Mouse (Mus musculus) stomach, postnatal 0 days (tissue): ENCODE results near the gene Plxnd1. TPM values are rescaled to one million over a fixed set of nuclear protein-coding genes. Genes with fewer than 3 reads are reported as not detected.

Experiments used
- ATAC-seq: fragments of 200-750 bp; cut with Nextera tagmentation; 2 replicates; pipeline ENCODE4 v1.8.0; 2017; ENCODE audit not compliant: low FRiP score, low TSS enrichment
- DNase-seq: peaks from one replicate; pipeline ENCODE4 v3.0.0-alpha.2; 2016; ENCODE audit warnings: low spot score
- H3K27ac ChIP-seq: fragments of 300-500 bp; sonication (generic); replicated peaks from 2 replicates; pipeline ENCODE4 v1.5.1; 2014; ENCODE audit warnings: mild to moderate bottlenecking, control low read depth
- H3K27me3 ChIP-seq: fragments of 300-500 bp; sonication (generic); 2 replicates; pipeline ENCODE4 v1.6.1; 2014; ENCODE audit warnings: low read length; ENCODE audit not compliant: control insufficient read depth, insufficient read depth
- H3K36me3 ChIP-seq: fragments of 300-500 bp; sonication (generic); 2 replicates; pipeline ENCODE4 v1.6.1; 2014; ENCODE audit warnings: low read length, mixed read lengths; ENCODE audit not compliant: control insufficient read depth, insufficient read depth
- H3K4me1 ChIP-seq: fragments of 300-500 bp; sonication (generic); replicated peaks from 2 replicates; pipeline ENCODE4 v1.6.1; 2014; ENCODE audit warnings: antibody characterized with exemption; ENCODE audit not compliant: control insufficient read depth, insufficient read depth
- H3K4me2 ChIP-seq: fragments of 300-500 bp; sonication (generic); replicated peaks from 2 replicates; pipeline ENCODE4 v1.6.1; 2014; ENCODE audit warnings: low read depth, mild to moderate bottlenecking, control low read depth, moderate library complexity
- H3K4me3 ChIP-seq: fragments of 300-500 bp; sonication (generic); 2 replicates; pipeline ENCODE4 v1.5.1; 2014; ENCODE audit warnings: low read depth, low read length, control low read depth
- H3K9ac ChIP-seq: fragments of 300-500 bp; sonication (generic); 2 replicates; pipeline ENCODE4 v1.6.1; 2014; ENCODE audit warnings: mild to moderate bottlenecking, low read length, control low read depth, mixed read lengths
- H3K9me3 ChIP-seq: fragments of 300-500 bp; sonication (generic); 2 replicates; pipeline ENCODE4 v1.6.1; 2016; ENCODE audit warnings: low read length; ENCODE audit not compliant: control insufficient read depth
- CTCF ChIP-seq: IDR thresholded peaks from 2 replicates; pipeline ENCODE4 v1.5.1; 2016; ENCODE audit warnings: antibody characterized with exemption, low read depth, mild to moderate bottlenecking, moderate library complexity
- EP300 ChIP-seq: optimal IDR thresholded peaks from 2 replicates; pipeline ENCODE3; 2016; ENCODE audit warnings: antibody characterized with exemption
- WGBS: fragments of 180-500 bp; shearing (Covaris S2); extraction: QIAGEN DNeasy Blood & Tissue Kit; methylation state at CpG from one replicate; pipeline ENCODE4 v1.1.7; 2014; 5-methylcytosine and 5-hydroxymethylcytosine counted together
- polyA plus RNA-seq: library from polyadenylated mRNA; unstranded; fragments of >200 nt; fragmentation: Nextera tagmentation; extraction: Ambion mirVana; gene quantifications from 2 replicates; pipeline ENCODE4 v1.2.1, GENCODE M21; 2015

The Plxnd1 gene
- polyA plus RNA-seq: 9.7 and 10.4 TPM in 2 replicates

DNA sequence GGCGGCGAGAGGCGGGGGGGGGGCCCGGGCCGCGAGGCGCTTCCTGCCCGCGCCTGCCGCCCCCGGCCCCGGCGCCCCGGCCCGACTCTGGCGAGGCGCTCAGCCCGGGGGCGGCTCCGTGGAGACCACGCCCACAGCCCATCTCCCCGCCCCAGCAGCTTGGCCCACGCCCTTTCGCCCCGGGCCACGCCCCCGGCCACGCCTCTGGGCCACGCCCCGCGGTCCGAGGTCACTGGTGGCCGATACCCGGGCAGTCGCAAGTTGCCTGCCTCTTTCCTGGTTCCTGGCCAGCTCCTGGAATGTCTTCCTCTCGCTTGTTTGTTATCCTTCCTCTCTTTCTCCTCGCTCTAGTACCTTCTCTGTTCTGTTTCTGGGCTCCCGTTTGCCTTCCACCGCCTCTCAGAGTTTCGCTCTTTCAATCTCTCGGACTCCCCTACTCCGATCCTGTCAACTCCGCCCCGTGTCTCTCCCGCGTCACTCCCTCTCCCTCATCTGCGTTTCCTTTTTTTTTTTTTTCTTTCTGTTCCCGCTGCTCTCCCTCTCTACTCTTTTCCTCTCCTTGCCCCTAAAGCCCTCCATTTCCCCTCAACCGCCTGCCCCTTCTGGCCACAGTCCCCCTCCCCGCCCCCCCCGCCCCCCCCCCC lies at the start of gene Plxnd1:
Gene Plxnd1, minus strand, starts transcription at position 129 of the 644 bp plus-strand sequence.
- H3K27ac ChIP-seq: peak within 1 kb of the TSS; percentile 84
- ATAC-seq: peak; percentile 88
- peak within 1 kb of the TSS; percentile 60 for H3K4me3 ChIP-seq
- peak; percentile 94 for DNase-seq
- H3K4me1 ChIP-seq: peaks cover 3% of the 10 kb centered on the region
- H3K9ac ChIP-seq: peak within 1 kb of the TSS; percentile 68
- H3K36me3 ChIP-seq: no peaks in the 10 kb centered on the region
- H3K9me3 ChIP-seq: no peaks in the 10 kb centered on the region
- WGBS: under 1% methylated on average over 28 of the region's 51 CpGs
- TF ChIP-seq EP300: no peak
- no peak for TF ChIP-seq CTCF
- H3K27me3 ChIP-seq: no peaks in the 10 kb centered on the region; the same call in 1 of the 2 replicates
- H3K4me2 ChIP-seq: peak within 1 kb of the TSS; percentile 81

- ATAC-seq (no peak), DNase-seq (no peak)
- WGBS: 53% methylated on average over 2 of the region's 2 CpGs
- Histone ChIP-seq H3K4me2 (no peak overlapping the region), H3K27ac (no peak overlapping the region), H3K9ac (no peak overlapping the region), H3K4me1 (no peaks in the 10 kb centered on the region), H3K9me3 (no peaks in the 10 kb centered on the region; the same call in 1 of the 2 replicates), H3K4me3 (no peak overlapping the region), H3K27me3 (no peaks in the 10 kb centered on the region), H3K36me3 (no peaks in the 10 kb centered on the region; the same call in 1 of the 2 replicates)
- TF ChIP-seq CTCF (no peak), EP300 (no peak)
Measured at GRCm38 (mm10) chr6:116044039-116044438, 49.2 kb upstream of the Plxnd1 start.

- ATAC-seq: no peak
- 85% methylated on average over 2 of the region's 2 CpGs for WGBS
Measured at GRCm38 (mm10) chr6:116038222-116038621, 43.4 kb upstream of the Plxnd1 start.

GRCm38 (mm10) chr6:116037281-116037831 lies 42.6 kb upstream of the Plxnd1 start:
- Histone ChIP-seq H3K27me3 (no peaks in the 10 kb centered on the region), H3K27ac (peak overlapping the region; percentile 24; the same call in 1 of the 2 replicates), H3K4me2 (no peak overlapping the region), H3K4me3 (no peak overlapping the region), H3K9me3 (no peaks in the 10 kb centered on the region), H3K9ac (no peak overlapping the region), H3K36me3 (no peaks in the 10 kb centered on the region), H3K4me1 (no peaks in the 10 kb centered on the region)
- peak; percentile 66 for ATAC-seq
- no peak for DNase-seq
- TF ChIP-seq EP300 (no peak), CTCF (no peak)
- 76% methylated on average over 5 of the region's 5 CpGs for WGBS

More at GRCm38 (mm10) chr6:116038222-116038621, 43.4 kb upstream of the Plxnd1 start:
- DNase-seq: no peak
- no peak for TF ChIP-seq EP300
- TF ChIP-seq CTCF: no peak
- Histone ChIP-seq H3K27ac (no peak overlapping the region), H3K9me3 (no peaks in the 10 kb centered on the region; the same call in 1 of the 2 replicates), H3K4me1 (no peaks in the 10 kb centered on the region), H3K4me3 (no peak overlapping the region), H3K36me3 (no peaks in the 10 kb centered on the region; the same call in 1 of the 2 replicates), H3K27me3 (no peaks in the 10 kb centered on the region), H3K4me2 (no peak overlapping the region), H3K9ac (no peak overlapping the region)

DNA sequence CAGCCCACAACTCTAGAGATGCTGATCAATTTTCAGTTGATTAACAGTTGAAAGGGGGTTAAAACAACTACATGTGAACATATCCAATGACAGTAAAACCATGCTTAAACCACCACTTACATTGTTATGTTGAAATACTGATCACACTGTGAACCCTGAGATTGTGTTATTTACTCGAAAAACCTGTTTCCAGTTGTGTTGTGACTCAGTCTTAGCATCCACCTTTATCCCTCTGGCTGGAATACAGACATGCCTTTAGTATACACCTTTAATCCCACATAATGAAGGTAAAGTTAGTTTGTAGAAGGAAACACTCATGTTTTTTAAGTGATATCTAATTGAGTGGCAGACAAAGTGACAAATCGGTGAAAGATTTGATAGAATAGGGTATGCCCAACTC lies 41.8 kb upstream of the Plxnd1 start:
- ATAC-seq: peak; percentile 78
- Histone ChIP-seq H3K27me3 (no peaks in the 10 kb centered on the region), H3K4me2 (no peak overlapping the region), H3K9me3 (no peaks in the 10 kb centered on the region), H3K9ac (no peak overlapping the region), H3K4me3 (no peak overlapping the region), H3K27ac (no peak overlapping the region), H3K36me3 (no peaks in the 10 kb centered on the region), H3K4me1 (no peaks in the 10 kb centered on the region)
- 73% methylated on average over 2 of the region's 2 CpGs for WGBS
- TF ChIP-seq CTCF (no peak), EP300 (no peak)
- DNase-seq: no peak

- Histone ChIP-seq H3K4me2 (no peak overlapping the region), H3K9me3 (no peaks in the 10 kb centered on the region), H3K27ac (no peak overlapping the region), H3K4me1 (no peaks in the 10 kb centered on the region), H3K36me3 (no peaks in the 10 kb centered on the region), H3K27me3 (no peaks in the 10 kb centered on the region), H3K4me3 (no peak overlapping the region), H3K9ac (no peak overlapping the region)
- no peak for TF ChIP-seq CTCF
- TF ChIP-seq EP300: no peak
- no peak for ATAC-seq
- WGBS: 89% methylated on average over 5 of the region's 5 CpGs
- DNase-seq: no peak
Measured at GRCm38 (mm10) chr6:116031052-116031451, 36.2 kb upstream of the Plxnd1 start.
